Mouse (Mus musculus): ENCODE results near the gene Mical3. TPM values are rescaled to one million over a fixed set of nuclear protein-coding genes. Genes with fewer than 3 reads are reported as not detected.
A peak's percentile ranks its signal among the peaks of the same experiment; 100 is the strongest.

Mical3 gene
- total RNA-seq, 2 experiments from 2014 or later, result 159 to 168 TPM

DNA sequence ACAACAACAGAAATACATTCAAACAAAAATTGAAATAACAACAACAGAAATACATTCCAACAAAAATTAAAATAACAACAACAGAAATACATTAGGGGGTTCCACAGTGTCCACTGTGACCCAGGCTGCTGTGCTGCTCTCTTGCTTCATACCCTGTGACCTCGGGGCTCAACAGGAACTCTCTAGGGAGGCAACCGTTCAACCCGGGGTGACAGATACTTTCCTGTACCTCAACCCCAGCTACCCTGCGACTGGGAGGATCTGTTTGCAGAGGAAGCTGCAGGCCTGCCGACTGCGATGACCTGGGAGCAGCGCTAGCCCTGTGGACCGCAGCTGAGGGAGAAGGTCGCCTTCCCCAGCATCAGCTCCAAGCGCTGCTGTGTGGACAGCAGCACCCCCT is 14.4 kb downstream of the Mical3 start:
- ATAC-seq (replicated peaks; ENCODE audit: low FRiP score, poor library complexity, severe bottlenecking), result no peak

DNA sequence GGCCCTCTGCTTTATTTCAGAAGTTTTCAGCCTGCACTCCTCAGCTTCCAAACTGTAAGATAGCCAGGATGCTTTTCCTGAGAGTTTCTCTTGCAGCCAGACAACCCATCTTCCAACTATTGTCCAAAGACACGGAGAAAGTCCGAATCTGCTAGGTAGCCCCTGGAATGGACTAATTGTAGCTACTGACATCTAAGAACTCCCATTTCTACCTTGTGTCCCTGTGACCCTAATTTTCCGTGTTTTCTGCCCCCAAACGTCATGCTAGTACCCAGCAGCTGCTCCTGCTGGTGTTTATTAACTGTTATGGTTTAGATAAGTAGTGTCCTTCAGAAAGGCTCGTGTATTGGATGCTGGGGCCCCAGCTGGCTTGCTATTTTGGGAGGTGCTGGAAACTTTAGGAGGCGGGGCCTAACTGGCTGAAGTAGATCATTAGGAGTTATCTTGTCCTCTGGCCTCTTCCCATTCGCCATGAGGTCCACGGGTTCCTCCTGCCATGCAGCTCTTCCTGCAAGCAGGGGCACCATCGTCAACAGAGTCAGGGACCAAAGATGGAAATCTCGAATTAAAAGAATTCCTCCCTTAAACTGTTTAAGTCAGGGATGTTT is 19.2 kb downstream of the Mical3 start:
- ATAC-seq (replicated peaks; ENCODE audit: low FRiP score, poor library complexity, severe bottlenecking), result peak; percentile 74

DNA sequence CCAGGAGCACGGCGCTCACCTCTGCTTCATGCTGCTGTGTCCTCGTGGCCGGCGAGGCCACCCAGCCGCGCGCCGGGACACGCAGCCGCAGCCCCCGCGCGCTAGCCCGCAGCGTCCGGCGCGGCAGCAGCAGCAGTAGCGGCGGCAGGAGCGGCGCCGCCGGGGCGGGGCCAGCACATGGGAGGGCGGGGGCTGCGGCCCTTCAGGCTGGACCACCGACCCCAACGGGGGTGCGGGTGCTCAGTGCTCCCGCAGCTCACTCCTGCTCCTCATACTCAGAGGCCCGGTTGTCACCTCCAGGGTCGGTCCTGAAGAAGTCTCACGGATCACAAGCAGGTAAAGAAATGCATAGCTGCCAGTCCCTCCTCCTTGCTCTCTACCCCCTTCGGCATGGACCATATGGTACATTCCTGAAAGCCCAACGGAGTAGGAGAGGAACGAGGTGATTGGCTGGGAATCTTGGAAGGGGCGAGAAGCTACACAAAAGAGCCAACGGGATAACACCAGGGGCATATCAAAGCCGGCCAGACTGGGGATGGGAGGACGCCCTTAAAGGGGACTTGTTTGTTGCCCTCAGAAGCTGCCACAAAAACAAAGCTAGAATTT is 20.7 kb downstream of the Mical3 start:
- peak; percentile 87 for ATAC-seq (replicated peaks; ENCODE audit: low FRiP score, poor library complexity, severe bottlenecking)

DNA sequence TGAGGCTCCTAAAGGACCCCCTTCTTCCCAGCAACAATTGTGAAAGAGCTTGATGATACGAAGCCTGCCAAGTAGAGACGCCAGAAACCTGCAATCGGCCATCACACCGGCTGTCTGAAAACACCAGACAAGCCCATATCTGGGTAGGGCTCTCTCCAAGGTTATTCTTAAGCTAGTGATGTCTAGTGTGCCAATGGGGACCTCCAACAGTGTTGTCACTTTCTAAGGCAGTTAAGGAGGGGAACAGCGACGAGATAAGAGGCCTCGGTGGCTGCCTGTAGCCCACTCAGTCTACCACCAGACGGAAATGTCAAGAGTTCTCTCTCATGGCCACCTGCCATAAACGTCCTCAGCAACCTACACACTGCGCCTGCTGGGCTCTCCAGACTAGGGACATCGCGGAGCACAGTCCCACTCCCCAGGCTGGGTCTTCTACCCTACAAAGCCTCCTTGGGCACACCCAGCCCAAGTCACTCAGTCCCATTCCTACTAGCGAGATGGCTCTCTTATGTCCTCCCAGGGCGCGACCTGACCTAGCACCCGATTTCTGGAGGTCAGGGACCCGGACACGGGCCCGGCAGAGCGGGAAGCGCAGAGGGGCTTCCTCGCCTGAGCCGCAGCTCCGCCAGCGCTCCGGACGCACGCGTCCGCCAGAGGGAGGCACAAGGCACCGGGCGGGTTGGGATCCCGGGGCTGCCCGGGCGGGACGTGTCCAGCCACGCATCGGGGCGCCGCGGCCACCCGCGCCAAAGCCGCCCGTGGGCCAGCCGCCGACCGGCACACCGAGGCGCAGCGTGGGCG is 21.4 kb downstream of the Mical3 start:
- peak; percentile 8; the same call in 1 of the 2 replicates for ATAC-seq (replicated peaks; ENCODE audit: low FRiP score, poor library complexity, severe bottlenecking)

DNA sequence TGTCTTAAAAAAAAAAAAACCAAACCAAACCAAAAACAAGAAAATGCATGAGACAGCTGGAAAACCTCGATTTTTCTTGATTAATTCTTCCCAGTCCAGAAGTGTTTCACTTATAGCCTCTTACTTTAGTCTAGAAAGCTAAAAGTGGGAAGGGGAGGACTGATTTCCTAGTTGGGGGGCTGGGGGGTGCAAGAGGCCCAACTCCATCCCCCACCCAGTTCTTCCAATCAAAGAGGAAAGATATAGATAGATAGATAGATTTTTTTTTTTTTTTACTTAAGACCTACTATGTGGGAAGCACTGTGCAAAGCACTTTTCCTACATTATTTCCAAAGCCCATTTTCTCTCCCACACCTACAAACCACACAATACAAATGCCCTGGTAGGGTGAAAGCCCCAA is 22.7 kb downstream of the Mical3 start:
- no peak for ATAC-seq (replicated peaks; ENCODE audit: low FRiP score, poor library complexity, severe bottlenecking)

DNA sequence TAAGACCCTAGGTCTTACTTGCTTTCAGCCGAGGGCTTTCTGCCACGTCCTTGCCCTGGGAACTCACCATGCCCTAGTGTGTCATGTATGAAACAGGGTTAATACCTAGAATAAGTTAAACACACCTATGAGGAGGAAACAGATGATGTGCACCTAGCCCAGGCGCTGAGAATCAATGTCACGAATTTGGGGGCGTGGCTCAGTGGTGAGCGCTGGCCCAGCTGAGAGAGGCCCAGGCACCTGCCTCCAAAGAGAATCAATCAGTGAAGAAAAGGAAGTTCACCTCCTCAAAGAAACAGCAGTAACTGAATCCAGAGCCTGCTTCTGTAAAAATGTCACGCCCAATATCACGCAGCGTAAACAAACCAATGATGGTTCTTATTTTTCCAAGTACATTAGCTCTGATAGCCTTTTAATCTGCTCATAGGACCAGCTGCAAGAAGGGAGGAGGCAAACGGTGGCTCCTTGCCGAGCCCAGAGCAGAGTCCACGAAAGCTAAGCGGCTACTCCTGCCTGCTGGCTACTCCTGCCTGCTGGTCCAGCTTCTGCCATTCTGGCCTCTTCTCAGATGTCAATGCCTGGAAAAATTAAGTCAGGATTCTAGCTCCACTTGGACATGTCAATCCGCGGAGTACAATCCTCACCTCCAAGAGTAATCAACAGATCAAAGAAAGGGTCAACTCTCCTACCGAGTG is 23.9 kb downstream of the Mical3 start:
- ATAC-seq (replicated peaks; ENCODE audit: low FRiP score, poor library complexity, severe bottlenecking), result no peak

DNA sequence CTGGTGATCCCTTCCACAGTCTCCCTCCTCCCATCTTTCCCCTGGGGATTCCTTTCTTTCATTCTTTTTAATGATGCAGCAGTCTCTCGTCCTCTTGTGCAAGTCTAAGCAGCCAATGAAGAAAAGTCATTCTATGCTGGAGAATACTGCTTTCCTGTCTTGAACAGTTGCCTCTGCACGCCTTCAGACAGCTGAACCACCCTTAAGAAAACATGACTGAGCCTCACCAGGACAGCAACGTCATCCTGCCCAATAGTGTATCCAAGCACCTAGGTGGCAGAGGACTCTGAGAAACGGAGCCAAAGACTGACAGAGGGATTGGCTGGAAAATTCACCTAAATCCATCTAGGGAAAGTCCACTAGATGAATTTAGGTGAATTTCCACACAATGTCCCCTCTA is 25.1 kb downstream of the Mical3 start:
- ATAC-seq (replicated peaks; ENCODE audit: low FRiP score, poor library complexity, severe bottlenecking), result no peak

DNA sequence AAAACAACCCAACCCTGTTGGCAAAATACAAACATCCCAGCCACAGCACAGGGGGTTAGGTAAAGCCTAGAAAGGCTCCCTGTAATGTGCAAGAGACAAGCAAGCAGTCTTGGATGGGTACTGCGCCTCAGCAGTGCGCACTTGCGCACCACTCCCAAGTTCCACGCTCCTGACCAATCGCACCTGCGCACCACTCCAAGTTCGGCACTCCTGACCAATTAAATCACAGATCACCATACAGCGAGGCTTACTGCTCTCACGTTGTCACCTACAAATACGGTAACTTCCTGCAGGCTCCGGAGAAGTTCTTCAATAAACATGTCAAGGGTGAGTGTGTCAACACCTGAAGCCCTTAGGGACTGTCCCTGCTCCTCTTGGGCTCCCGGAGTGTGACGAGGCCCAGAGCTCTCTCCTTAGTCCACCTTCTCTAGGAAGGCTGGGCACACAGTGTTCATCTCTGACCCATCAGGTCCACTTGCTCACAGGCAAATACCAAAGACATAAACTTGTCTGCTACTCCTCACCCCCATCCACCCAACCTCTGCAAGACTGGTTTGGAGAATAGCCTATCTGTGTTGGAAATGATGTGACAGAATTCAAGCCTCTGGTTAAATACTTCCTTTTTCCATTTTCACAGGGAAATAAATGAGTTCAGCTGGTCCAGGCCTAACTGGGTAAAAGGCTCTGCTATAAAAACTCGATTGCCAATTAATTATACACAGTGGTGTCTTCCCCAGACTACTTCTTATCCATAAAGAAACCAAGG is 27.2 kb downstream of the Mical3 start:
- ATAC-seq (replicated peaks; ENCODE audit: low FRiP score, poor library complexity, severe bottlenecking), result no peak

DNA sequence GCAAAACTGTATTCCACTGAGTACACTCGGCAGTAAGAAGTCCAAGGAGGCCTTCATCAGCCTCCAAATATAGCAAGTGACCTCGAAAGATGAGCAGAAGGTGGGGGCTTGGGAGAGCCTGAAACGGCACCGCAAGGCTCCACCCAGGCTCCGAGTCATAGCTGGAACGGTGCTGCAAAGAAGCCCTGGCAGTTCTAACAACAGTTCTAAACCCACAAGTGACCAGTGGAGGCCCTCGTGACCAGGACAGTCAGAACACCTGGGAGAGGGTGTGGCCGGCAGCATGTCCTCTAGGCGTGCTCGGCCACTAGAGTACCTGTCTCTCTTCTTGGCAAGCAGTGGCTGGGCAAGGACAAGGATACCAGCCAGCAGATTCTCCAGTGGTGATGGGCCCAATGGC is 27.9 kb downstream of the Mical3 start:
- no peak for ATAC-seq (replicated peaks; ENCODE audit: low FRiP score, poor library complexity, severe bottlenecking)

DNA sequence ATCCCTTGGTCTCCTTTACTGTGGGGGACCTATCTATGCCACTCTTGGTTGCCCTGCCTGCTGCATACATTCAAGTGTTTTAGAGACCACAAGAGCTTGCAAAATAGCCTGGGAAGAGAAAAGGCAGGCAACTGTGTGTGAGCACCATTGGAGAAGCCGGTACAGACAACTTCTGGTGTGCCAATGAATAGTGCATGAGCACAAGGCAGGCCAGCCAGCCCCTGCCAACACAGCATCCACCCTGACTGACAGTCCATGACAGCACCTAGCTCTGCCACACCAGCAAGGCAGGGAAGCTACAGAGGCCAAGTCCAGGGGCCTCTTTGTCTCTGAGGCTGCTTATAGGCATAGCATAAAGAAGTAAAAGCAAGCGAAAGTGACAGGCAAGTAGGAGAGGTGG is 28.7 kb downstream of the Mical3 start:
- ATAC-seq (replicated peaks; ENCODE audit: low FRiP score, poor library complexity, severe bottlenecking), result no peak

DNA sequence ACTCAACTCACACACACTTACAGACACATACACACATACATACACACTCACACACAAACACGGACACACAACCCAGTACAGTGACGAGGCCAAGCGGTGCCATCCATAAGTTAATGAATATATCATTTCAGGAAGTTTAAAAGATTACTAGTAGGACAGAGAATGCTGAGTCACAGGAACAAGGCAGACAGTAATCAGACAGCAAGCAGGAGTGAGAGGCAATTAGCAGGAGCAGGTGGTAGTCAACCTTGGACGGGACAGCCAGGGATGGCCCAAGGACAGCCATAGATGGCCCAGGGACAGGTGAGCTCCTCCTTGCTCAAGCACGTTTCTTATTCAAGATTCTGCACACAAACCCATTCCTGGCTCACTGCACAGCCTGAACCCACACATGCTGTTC is 29.6 kb downstream of the Mical3 start:
- peak; percentile 84 for ATAC-seq (replicated peaks; ENCODE audit: low FRiP score, poor library complexity, severe bottlenecking)

DNA sequence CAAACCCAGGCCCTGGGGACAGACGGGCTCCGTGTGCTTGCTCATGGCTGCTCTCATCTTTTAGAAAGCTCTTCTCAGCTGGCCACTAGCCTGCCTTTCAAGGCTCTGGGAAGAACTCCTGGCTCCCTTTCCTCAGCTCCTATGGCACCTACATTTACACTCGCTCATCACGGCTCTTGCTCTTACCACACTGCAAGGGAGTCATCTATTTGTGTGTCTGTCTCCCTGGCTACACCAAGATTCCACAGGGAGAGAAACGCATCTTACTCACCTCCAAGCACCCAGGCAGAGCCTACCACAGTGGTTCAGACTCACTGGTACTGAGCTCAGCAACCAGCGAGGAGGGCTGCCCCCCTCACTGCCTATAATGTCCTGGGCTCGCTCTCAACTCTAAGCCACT is 31.0 kb downstream of the Mical3 start:
- ATAC-seq (replicated peaks; ENCODE audit: low FRiP score, poor library complexity, severe bottlenecking), result no peak

DNA sequence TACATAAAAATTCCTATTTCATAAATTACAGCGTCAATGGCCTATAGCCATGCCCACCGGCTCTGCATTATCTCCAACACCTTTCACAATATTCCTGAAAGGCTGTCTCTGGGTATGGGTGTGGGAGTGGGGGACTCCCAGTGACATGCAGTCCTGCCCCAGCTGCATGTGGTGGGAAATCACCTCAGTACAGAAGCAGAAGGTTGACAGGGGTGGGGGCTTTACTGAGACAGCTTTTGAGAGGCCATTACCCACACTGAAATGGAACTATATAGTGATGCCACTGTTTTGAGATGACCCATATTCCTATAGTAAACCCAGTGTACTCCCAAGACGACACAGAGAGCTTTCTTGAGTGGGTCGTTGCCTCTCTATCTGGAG is 31.6 kb downstream of the Mical3 start:
- no peak for ATAC-seq (replicated peaks; ENCODE audit: low FRiP score, poor library complexity, severe bottlenecking)

DNA sequence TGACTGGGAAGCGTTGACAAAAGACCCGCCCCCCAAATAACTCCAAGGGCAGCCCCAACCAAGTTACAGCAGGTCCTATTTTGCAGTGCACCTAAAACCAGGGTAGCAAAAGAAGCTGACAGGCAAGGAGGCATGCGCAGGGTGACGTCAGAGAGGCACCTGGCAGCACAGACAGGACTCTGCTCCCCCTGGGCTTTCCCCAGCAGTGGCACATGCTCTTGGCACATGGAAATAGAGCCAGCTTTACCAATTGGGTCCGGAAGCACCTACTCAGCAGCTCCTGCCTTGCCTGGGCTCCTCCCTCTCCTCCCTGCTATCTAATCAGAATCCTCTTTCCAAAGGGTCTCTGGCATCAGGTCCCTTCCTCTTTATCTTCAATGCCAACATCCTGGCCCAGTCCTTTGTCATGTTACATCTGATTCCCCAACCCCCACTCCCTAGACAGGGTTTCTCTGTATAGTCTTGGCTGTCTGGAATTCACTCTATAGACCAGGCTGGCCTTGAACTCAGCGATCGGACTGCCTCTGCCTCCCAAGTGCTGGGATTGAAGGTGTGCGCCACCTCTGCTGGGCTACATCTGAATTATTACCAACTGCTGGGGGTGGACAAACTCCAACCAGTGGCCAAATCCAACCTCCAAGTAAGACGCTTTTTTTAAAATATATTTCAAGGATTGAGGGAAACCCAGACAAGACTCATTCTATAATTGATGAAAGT is 32.1 kb downstream of the Mical3 start:
- ATAC-seq (replicated peaks; ENCODE audit: low FRiP score, poor library complexity, severe bottlenecking), result no peak

DNA sequence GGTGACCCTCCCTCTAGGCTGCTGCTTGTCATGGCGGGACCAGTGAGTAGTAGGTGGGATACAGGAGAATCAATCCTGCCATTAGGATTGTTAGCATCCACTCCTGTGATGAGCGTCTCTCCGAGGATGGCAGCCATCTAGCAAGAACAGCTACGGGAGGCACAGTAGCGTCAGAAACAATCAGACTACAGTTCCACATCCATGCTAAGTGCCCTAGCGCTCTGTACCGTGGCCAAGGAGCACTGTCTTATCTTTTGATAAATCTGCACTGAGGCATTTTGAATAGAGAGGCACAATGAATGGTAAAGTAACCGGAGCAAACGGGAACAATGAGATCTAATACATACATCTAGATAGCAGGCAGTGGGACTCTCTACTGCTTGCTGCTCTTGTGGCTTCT is 32.7 kb downstream of the Mical3 start:
- no peak for ATAC-seq (replicated peaks; ENCODE audit: low FRiP score, poor library complexity, severe bottlenecking)

DNA sequence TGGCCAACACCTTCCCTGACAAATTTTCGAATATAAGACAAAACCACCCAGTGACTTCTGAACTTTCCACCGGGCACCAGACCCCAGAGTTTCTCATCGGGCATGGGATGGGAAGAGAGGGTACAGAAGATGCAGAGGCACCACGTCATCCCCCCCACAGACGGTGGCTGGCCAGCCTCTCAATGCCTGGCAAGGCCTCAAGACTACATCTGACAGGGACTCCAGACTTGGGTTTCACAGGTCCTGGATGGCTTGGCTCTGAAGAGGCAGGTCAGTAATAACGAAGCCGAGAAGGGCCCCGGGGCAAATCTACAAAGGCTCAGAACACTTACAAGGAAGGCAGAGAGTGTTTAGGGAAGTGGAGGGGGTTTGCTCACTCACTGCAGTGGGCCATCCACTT is 33.9 kb downstream of the Mical3 start:
- no peak for ATAC-seq (replicated peaks; ENCODE audit: low FRiP score, poor library complexity, severe bottlenecking)

DNA sequence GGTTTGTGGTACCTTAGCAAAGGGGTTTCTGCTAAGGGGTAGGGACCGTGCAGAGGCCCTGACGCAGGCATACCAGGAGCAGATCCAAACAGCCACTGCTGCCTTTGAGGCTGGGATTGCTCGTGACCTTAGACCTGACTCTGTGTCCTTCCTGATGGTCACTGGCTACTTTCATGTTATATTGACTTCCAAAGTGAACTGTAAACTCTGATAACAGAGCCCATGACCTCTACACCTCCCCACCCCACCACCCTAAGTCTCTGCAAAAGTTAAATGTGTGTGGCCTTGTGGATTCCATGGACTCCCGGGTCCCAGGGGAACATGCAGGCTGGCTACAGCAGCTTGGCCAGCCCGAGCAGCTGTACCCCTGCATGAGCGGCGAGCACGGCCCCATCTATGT is 34.4 kb downstream of the Mical3 start:
- ATAC-seq (replicated peaks; ENCODE audit: low FRiP score, poor library complexity, severe bottlenecking), result no peak

DNA sequence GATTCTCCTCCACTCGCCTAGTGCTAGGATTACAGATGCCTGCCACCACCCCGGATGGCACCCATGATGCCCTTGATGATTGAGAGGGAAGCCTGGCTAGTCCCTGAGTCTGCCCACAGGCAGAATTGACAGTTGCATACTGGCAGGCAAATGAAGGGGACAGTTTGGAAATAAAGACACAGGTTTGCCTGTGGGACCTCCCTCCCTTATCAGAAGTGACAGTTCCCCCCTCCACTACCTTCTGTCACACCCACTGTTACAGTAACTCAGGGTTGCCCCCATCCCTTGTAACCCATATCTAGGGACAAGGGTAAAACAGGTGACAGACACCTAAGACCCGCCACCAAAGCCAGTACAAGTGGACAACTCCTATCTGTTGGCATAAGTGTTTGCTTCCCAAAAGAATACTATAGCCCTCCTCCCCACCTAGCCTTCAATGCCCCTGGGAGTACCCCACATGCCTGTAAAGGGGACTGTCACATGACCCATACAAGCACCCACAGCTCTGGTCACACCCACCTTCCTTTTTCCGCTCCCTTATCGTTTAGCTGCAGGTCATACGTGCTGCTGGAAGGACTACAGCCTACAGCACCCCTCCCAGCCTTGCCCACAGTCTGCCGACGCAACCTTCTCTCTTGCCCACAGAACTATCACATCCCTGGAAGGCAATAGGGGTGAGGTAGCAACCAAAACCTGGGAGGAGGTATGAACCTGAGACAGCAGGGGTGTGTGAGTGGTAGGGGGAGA is 37.0 kb downstream of the Mical3 start:
- ATAC-seq (replicated peaks; ENCODE audit: low FRiP score, poor library complexity, severe bottlenecking), result peak; percentile 94

DNA sequence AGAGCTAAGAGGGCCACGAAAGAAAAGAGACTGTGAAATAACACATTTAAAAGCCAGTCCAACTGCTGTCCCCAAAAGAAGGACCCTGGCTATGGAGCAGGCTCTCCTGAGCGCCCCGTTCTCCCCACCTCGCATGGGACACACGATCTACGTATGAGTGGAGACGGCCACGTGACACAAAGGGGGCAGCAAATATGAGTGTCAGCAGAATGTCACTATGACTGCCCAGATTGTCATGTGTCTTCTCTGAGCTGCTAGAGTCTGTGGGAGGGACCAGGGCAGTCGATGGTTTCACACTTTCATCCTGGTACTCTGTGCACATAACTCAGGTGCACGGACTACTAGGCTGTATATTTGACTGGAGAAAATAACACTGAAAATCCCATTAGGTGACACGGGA is 40.0 kb downstream of the Mical3 start:
- ATAC-seq (replicated peaks; ENCODE audit: low FRiP score, poor library complexity, severe bottlenecking), result no peak

Data from erythroid progenitor cell, adult 5-6 weeks (primary cell).